Mouse (Mus musculus) left cerebral cortex, adult 6 months (tissue): ENCODE data around the gene Mcee. TPM values are rescaled to one million over a fixed set of nuclear protein-coding genes. Genes with fewer than 3 reads are reported as not detected.

Source experiments
- long read RNA-seq, 2 experiments: library from polyadenylated mRNA; unstranded; transcript quantifications; one replicate each; pipeline ENCODE4 v2.0.0; 2019 to 2020
- polyA plus RNA-seq: library from polyadenylated mRNA; unstranded; fragments of <200 nt; fragmentation: Nextera tagmentation; gene quantifications from 2 replicates; pipeline ENCODE4 v1.2.3, GENCODE M21; 2021

Gene Mcee
- polyA plus RNA-seq, result 127 and 174 TPM in 2 replicates
- long read RNA-seq, experiment 1, transcript Mcee-201 (3 exons, 828 nt), result major isoform, 7 of 19 reads
- long read RNA-seq, experiment 1, partial matches to known transcripts, result 3 of 19 reads
- long read RNA-seq, experiment 1, other reads (novel, unspliced or antisense), result 3 of 19 reads
- long read RNA-seq, experiment 2, transcript Mcee-204 (2 exons, 391 nt), result minor isoform, 8 of 50 reads
- long read RNA-seq, experiment 2, transcript Mcee-203 (3 exons, 532 nt), result minor isoform, 7 of 50 reads
- long read RNA-seq, experiment 2, transcript Mcee-201 (3 exons, 828 nt), result major isoform, 27 of 50 reads
- long read RNA-seq, experiment 2, partial matches to known transcripts, result 4 of 50 reads
- long read RNA-seq, experiment 2, other reads (novel, unspliced or antisense), result 4 of 50 reads

GRCm38 (mm10) chr7:64392122-64392818 lies at the start of gene Mcee, which contains the start of gene Mphosph10:
Gene Mcee, plus strand, starts transcription at chr7:64392607.
Gene Mphosph10, minus strand, starts transcription at chr7:64392268.

GRCm38 (mm10) chr7:64373830-64374562 lies 18.4 kb upstream of the Mcee start, which contains the start of gene Fan1:
Gene Fan1, minus strand, starts transcription at chr7:64374095.

Other genes starting within 250 kb of the Mcee start
- 0.21 and 1.0 TPM in 2 replicates for gene Trpm1, start 238.8 kb upstream of the Mcee start, polyA plus RNA-seq
- gene Mtmr10, start 105.0 kb upstream of the Mcee start, polyA plus RNA-seq, result 2.9 and 3.4 TPM in 2 replicates
- 0.39 and 0.63 TPM in 2 replicates for gene Fan1, start 18.5 kb upstream of the Mcee start, polyA plus RNA-seq
- gene Mphosph10, start 339 bp upstream of the Mcee start, polyA plus RNA-seq, result 11.2 and 13.5 TPM in 2 replicates
- 110 and 169 TPM in 2 replicates for gene Apba2, start 109.1 kb downstream of the Mcee start, polyA plus RNA-seq